Mouse (Mus musculus): ENCODE measurements around the gene Zfand4.
A peak's percentile ranks its signal among the peaks of the same experiment; 100 is the strongest.
"Not testable (repeated sequence)": the region's sequence is repeated elsewhere in the genome, so short reads cannot be mapped to it uniquely, and the experiment has no call there.

Zfand4 gene

DNA sequence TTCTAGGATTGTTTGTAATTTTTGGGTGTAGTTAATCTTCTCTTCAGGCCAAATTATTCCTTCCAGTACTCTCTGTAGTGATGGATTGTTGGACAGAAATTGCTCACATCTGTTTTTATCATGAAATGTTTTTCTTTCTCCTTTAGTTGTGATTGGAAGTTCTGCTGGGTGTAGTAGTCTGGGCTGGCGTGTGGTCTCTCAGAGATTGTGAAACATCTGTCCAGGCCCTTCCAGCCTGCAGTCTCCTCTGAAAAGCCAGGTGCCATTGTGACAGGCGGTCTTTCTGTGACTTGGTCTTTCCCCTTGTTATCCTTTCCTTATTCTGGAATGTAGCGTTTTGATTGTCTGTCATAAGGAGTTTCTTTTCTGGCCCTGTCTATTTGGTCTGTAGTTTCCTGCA lies 55.2 kb downstream of the Zfand4 start:
- DNase-seq (ENCODE audit: low read depth) = no peak

DNA sequence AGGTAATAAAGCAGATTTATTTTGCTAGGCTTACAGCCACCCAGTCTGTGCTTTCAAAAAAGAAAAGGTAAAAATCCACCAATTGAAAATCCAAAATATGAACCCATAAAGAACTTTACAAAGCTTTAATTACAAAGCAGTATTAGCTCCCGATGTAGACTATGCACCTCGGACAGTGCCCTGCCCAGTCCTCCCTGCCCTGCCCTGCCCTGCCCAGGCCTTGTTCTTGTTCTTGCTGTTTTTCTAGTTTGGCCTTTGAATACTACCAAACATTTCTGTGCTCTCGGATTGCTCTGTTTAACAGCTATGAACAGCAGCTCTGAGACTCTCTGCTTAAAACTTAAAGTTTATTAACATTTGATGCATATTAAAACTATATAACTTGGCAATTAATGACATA lies 62.6 kb downstream of the Zfand4 start:
- no peak for DNase-seq (ENCODE audit: low read depth)

DNA sequence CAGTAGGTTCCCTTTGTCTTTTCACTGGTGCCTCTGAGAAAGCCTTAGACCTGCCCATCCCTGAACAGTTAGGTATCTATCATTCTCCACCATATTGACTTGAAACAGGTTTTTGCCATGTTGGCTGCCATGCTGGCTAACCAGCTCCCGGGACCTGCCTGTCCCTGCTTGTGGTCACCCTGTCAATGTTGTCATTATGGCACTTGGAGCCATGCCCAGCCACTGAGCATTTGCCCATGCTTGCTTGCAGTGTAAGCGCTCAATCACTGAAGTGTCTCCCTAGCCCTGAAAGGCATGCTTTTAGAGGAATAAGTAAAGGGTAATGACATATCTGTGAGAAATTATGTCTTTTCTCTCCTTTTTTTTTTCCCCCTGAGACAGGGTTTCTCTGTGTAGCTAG lies 67.4 kb downstream of the Zfand4 start:
- DNase-seq (ENCODE audit: low read depth) = no peak

DNA sequence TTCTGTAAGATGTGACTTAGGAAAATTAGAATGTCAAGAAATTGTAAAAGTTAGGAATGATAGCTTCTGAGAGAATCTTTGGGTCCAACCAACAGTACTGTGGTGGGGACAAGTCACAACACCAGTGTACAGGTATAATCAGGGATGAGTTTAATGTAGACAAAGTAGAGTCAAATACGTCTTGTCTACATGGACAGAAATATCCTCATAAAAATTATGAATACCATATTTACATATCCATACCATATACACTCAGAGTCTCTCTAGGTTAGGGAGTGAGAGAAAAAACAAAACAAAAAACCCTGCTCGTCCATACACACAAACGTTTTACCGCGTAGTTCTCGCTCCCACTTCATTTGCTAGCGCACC lies 73.4 kb downstream of the Zfand4 start:
- DNase-seq (ENCODE audit: low read depth) = no peak

DNA sequence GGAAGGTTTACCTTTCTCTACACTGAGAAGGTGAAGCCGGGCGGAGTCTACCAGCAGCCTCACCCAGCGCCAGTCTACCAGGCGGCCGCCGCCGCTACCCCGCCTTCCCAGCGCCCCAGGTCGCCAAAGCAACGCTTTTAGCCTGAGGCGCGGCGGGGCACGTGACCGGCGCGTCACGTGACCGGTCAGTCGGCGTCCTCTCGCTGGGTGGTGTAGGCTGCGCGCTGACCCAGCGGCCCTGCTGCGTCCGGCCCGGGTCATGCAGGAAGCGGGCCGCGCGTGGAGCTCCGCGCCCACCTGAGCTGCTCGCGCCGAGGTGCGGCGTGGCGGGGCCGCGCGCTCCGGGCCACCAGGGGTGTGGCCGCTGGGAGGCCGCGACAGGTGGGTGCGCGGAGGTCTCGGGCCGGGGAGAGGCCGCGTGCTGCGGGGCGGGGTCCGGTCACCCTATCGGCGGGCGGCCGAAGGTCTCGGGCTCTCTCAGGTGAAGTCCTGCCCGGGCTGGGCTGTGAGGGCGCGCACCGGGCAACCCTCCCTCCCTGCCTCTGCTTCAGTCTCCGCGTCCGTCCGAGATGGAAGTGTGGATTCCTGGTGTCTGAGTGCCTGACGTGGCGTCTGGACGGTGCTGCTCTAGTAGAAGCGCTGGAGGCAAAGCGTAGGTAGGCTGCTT lies 73.9 kb downstream of the Zfand4 start, which contains the start of gene March8:
TSS of gene March8 (plus strand) at position 190 of the 667 bp plus-strand sequence.
- DNase-seq (ENCODE audit: low read depth) = peak; percentile 71

DNA sequence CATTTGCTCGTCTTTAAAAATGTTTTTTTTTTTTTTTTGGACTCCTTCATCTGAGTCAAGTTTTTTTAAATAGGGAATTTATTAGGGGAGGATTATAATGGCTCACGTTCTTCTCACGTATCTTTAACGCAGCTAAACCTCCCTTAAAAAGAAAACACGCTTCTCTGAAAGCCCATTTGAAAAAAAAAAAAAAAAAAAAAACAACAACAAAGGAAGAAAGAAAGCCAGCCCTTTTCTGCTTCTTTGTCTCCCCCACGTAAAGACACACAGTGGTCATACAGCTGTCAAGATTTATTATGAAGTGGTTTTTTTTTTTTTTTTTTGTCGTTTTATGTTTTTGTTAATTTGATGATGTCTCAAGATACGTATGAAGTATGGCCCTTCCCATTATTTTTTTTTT lies 74.5 kb downstream of the Zfand4 start:
- DNase-seq (ENCODE audit: low read depth) = no peak

DNA sequence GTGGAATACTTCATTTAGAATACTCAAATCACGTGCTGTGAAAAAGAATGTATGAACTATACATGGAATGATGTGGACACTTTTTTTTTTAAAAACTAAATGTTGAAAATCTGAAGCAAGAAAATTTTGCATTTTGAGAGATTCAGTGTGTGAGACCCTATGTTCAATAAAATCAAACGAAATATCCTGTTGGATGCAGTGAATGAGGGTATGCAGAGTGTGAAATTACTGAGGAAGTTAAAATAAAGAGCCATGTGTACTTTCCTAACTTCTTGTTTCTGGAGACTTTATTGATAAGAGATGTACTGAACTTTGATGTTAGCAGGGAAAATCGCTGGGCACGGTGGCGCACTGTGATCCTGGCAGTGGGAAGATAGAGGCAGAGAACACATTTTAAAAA lies 75.1 kb downstream of the Zfand4 start:
- no peak for DNase-seq (ENCODE audit: low read depth)

DNA sequence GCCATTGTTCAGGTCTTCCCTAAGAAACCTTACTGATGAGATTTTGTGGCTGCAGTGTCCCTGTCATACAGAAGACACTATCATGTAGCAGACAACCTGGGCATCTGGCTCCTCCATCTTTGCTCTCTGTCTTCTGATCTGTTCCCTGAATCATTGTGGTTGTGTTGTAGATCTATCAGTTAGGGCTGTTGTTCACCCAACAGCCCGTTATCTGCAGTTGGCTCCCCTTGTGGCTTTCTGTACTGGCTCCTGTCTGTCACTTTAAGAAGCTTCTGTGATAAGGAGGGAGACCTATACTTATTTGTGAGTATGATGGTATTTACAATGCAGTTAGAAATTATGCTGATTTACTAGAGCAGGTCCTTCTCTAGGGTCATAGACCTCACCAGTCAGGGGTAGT lies 76.5 kb downstream of the Zfand4 start:
- DNase-seq (ENCODE audit: low read depth) = no peak

DNA sequence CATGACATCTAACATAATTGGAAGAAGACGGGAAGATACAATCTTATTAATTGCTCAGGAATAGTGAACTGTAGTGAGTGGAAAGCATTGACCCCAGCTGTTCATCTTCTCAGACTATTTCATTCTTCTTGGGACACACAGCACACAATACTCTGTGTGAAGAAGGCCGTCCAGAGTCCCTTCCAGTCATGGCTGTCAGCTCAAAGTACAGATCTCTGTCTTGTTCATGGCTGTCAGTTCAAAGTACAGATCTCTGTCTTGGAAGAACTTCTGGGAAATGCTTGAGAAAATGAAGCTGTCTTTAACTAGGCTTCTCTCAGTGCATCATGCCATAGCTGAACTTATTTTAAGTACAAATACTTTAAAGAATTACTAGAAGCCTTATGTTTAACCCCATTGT lies 83.9 kb downstream of the Zfand4 start:
- DNase-seq (ENCODE audit: low read depth) = no peak

DNA sequence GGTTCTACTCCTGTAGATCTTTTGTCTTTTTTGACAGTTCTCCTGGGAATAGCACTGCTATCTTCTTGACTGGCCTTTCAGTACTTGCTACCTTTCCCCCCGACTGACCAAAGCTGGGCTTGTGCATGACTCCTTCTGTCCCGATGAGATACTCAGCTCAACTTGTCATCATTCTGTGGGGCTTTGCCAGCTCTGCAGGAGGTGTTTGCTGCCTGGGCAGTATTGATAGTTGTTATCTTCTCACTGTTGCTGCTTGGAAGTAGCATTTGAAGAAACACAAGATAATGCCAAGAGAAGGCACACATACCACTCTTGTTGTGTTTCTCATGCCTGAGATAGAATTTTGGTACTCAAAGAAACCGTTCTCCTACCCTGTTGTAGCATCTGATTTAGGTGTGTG lies 86.0 kb downstream of the Zfand4 start:
- peak; percentile 90 for DNase-seq (ENCODE audit: low read depth)

DNA sequence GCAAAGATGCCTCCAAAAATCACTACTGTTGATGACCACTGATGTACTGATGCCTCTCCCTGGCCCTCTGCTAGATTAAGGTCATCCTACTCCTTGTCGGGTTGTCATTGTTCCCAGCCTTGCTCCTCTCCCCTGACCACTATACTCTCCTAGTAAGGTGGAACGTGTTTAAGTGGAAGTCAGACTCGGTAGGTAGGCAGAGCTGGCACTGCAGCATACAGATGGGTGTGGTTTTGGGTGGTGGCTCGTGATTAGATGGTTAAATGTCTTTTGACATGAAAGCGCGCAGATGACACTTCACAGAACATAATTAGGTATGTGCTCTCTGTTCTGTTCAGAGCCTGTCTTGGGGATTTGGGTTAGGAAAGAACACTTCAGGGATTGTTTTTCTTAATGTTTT lies 86.6 kb downstream of the Zfand4 start:
- DNase-seq (ENCODE audit: low read depth) = peak; percentile 63

DNA sequence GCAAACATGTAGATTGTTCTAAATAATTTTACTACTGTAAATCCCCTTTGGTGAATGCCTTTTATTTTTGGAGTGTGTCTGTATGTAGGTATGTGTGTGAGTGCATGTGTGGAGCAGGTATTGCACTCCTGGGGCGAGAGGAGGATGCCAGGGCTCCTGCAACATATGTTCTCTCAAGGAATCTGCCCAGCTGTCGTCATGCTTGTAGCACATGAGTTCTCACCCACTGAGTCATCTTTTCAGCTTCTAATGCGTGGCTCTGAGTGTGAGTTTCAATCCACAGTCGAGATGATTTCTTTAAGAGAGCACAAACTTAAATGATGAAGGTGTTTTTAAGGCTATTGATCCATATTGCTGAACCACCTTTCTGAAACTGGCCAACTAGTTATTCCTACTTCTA lies 87.5 kb downstream of the Zfand4 start:
- no peak for DNase-seq (ENCODE audit: low read depth)

DNA sequence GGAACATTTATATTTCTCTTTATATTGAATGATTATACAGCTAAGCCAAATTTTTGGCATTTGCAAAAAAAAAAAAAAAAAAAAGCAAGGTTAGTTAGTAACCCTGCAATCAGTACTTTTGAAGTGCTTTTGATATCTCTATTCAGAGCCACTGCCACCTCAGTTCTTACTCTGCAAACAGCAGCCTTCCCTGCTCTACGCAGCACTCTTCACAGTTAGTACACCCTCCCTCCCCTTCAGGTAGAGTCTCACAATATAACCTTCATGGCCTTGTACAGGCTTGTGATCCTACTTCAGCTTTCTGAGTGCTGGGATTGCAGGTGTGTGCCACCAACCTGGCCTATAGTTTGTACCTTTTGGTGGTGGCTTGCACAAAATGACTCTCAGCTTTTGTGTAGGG lies 89.4 kb downstream of the Zfand4 start:
- no peak for DNase-seq (ENCODE audit: low read depth)

DNA sequence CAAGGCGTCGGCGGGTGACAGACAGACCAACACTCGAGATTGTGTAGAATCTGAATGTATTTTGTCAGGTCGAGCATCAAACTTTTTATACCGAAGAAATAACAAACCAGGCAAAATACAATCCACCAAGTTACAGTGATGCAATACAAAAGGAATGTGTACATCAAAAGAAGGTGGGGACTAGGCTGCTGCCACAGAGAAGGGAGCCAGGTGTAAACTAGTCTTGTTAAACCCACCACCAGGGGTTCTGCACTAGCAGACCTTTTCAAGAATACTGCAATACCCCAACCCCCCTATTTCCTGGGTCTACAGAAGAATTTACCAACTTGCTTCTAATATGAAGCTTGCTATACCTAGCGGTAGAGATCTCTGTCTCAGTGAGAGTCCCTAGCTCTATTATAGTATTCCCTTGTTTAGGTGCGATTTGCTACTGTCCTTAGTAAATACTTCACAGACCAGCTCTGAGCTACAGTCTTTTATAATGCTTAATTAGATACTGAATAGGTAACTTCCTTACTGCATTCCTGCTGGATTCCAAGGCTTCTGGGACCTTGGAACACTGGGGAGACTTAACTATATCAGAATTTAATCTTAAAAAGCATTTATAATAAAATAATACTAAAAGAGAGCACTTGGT lies 92.4 kb downstream of the Zfand4 start:
- DNase-seq (ENCODE audit: low read depth) = not testable (repeated sequence)

DNA sequence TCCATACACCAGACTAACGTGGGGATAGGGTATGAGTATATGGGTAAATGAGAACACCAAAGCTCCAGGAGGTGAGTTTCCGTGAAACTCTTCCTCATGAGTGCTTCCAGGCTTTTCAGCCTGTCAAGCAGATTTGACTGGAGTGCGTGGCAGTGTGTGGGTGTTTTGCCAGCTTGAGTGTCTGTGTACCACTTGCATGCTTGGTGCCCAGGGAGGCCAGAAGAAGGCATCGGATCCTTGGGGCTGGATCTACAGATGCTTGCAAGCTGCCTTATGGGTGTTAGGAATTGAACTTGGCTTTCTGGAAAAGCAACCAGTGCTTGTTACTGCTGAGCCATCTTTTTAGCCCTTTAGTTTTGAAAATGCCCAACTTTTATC lies 92.9 kb downstream of the Zfand4 start:
- no peak for DNase-seq (ENCODE audit: low read depth)

DNA sequence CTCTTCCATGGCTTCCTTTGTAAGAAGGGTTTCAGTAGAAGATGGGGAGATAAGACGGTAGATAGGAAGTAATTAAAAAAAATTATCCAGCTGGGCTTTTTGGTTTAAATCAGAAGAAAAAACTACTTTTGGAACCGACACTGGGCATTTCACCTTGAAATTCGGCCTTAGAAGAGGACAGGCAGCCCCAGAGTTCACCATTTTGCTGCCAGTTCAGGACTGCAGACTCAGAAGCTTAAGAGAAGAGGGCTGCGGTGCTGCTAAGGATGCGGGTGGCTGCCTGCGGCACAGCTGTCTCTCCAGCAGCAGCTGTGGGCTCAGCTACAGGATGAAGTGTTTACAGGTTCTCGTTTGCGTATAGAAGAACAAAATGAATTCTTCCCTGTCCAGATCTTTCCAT lies 94.0 kb downstream of the Zfand4 start:
- DNase-seq (ENCODE audit: low read depth) = no peak

DNA sequence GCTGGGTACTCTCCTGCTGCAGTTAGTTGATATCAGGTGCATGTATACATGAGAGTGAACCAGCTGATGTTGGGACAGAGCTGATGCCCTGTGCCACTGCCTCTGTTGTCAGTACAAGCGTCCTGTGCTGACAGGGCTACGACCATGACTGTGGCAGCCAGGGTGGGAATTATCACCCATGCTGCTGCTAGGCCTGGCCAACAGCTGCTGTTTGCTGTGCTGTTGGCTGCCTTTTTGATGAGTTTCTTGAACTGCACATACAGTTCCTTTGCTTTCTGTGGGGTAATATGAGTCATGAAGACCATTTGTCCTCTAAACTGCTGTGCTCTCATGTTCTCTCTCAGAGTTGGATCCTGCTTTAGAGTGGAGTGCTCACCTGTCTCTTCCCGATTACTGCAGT lies 95.2 kb downstream of the Zfand4 start:
- no peak for DNase-seq (ENCODE audit: low read depth)

DNA sequence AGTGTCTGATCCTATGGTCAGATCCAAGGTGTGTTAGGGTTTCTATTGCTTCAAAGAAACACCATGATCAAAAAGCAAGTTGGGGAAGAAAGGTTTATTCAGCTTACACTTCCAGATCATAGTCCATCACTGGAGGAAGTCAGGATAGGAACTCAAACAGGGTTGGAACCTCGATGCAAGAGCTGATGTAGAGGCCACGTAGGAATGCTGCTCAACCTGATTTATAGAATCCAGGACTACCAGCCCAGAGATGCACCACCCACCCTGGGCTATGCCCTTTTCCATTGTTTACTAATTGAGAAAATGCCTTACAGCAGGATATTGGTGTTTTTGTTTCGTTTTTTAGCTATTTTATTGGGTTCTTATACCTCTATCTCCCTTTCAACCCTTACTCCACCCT lies 97.4 kb downstream of the Zfand4 start:
- DNase-seq (ENCODE audit: low read depth) = no peak

DNA sequence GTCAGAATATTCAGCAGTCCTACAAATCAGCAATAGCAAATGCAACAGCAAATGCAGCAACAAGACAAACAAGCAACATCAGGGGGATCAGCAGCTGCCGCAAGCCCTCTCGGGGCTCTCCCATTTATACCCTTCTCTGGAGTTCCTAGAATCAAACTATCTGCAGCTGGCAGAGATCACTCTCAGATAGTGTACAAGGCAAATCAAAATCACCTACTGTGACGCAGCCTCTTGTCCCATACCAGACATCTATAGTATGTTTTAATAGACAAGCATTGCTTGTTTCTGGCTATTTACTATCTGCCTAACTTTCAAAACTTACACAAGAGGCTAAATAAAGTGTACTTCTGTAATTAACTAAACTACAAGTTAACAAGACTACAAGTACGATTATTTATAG lies 98.0 kb downstream of the Zfand4 start:
- DNase-seq (ENCODE audit: low read depth) = no peak

DNA sequence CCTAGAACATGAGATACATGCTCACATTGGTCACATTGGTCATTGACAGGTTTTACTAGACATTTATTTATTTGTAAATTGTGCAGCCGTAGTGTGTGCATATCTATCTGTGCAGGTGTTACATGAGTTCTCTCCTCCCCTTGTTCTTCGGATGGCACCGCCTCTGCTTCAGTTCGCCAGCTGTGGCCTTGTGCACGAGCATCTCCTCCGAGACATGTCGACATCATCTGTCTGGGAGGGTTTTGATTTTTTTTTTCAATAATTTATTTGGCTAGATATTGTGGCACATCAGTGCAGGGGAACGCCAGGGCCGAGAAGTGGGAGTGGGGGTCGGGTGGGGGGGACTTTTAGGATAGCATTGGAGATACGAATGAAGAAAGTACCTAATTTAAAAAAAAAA lies 103.9 kb downstream of the Zfand4 start:
- no peak for DNase-seq (ENCODE audit: low read depth)

DNA sequence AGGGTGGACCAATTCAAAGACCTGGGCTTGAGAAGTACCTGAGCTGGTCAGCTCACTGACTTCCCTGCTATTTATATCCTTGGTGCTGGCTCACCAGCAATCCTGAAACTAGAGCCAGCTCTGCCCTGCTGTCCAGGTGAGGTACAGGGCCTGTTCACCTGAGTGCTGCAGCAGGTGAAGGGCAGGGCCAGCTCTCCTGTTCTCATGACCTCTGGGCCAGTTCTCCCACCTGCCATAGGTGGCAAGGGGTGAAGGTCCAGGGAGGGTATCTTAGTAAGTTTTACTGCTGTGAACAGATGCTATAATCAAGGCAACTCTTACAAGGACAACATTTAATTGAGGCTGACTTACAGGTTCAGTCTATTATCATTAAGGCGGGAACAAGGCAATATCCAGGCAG lies 105.8 kb downstream of the Zfand4 start:
- no peak for DNase-seq (ENCODE audit: low read depth)

DNA sequence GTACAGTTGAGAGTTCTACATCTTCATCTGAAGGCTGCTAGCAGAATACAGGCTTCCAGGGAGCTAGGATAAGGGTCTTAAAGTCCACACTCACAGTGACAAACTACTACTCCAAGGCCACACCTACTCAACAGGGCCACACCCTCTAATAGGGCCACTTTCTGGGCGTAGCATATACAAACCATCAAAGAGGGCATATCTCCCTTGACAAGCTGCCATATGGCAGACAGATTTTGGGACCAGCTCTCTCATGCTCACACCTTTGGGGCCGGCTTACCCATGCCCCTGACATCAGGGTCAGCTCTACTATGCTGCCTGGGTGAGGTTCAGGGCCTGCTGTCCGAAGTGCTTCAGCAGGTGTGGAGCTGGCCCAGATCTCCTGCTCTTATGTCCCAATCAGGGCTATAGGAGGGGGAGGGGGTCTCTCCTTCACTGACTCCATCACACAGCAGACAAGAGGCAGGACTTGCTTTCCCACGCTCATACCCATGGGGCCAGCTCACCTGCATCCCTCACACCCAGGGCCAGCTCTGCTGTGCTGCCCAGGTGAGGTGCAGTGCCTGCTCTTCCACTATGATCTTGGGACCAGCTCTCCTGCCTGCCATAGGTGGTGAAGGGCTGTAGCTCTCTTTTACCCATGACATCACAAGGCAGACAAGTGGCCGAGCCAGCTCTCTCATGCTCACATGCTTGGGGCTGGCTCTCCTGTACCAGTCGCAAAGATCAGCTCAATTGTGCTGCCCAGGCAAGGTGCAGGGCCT lies 106.4 kb downstream of the Zfand4 start:
- DNase-seq (ENCODE audit: low read depth) = peak; percentile 71

DNA sequence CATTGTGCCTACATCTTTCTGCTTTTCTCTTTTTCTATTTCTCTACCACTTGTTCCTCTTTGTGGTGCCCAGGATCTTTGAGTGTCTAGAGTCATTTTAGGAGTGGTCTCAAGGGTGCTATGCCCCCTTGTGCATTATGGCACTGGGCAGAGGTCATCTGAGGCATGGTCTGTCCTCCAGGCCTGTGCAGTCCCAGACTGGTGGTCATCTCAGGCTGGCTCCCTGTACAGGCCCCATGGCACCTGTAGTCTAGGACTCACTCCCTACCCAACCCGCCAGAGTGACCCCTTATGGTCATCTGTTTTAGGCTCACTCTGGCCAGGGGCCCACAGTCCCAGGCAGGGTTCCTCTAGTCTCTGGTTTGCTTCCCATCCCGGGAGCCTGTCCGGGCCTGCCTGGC lies 107.5 kb downstream of the Zfand4 start:
- DNase-seq (ENCODE audit: low read depth) = no peak

DNA sequence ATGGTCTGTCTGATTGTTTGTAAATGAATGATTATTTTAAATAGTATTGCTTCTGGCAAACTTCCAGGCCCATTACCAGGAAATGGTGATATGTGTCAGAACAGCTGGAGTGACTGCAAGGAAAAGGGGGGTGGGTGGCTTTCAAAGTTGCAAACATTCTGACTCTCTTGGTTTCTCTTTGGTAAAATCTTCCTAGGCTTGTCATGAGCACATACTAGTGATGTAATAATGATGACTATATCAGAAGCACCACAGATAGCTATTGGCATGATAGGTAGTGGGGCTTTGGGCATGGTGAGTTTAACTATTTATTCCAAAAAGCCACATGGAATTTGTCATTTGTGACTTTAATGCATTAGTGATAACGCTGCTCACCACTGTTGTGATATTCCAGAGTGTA lies 110.1 kb downstream of the Zfand4 start:
- DNase-seq (ENCODE audit: low read depth) = no peak

Measured in c-Kit-positive CD71-positive TER-119-negative erythroid progenitor cells, embryonic 14.5 days (primary cell).